Mouse (Mus musculus) stomach, embryonic 15.5 days (tissue): ENCODE results near the gene Vmn1r210. TPM values are rescaled to one million over a fixed set of nuclear protein-coding genes. Genes with fewer than 3 reads are reported as not detected.

Experiments used
- polyA plus RNA-seq: library from polyadenylated mRNA; unstranded; fragments of >200 nt; fragmentation: Nextera tagmentation; extraction: Ambion mirVana; gene quantifications from 2 replicates; pipeline ENCODE4 v1.2.1, GENCODE M21; 2015

The Vmn1r210 gene
- polyA plus RNA-seq, 1 experiment from 2014 or later = not detected

Other genes with a start within 250 kb of the Vmn1r210 start
- gene Vmn1r205, start 238.3 kb downstream of the Vmn1r210 start, polyA plus RNA-seq = not detected in 2 replicates
- not detected in 2 replicates for gene Vmn1r206, start 207.1 kb downstream of the Vmn1r210 start, polyA plus RNA-seq
- gene Vmn1r207-ps, start 101.7 kb downstream of the Vmn1r210 start, polyA plus RNA-seq = not detected in 2 replicates
- not detected in 2 replicates for gene Vmn1r208, start 53.9 kb downstream of the Vmn1r210 start, polyA plus RNA-seq
- gene Vmn1r209, start 21.7 kb downstream of the Vmn1r210 start, polyA plus RNA-seq = not detected in 2 replicates
- not detected in 2 replicates for gene Vmn1r211, start 26.2 kb upstream of the Vmn1r210 start, polyA plus RNA-seq
- not detected in 2 replicates for gene Vmn1r212, start 52.9 kb upstream of the Vmn1r210 start, polyA plus RNA-seq
- gene Vmn1r213, start 176.3 kb upstream of the Vmn1r210 start, polyA plus RNA-seq = not detected in 2 replicates
- gene Vmn1r214, start 199.1 kb upstream of the Vmn1r210 start, polyA plus RNA-seq = not detected in 2 replicates
- not detected in 2 replicates for gene Vmn1r215, start 236.7 kb upstream of the Vmn1r210 start, polyA plus RNA-seq